Mouse (Mus musculus) layer of hippocampus, postnatal 36 days (tissue): ENCODE measurements around the gene Edem2. TPM values are rescaled to one million over a fixed set of nuclear protein-coding genes. Genes with fewer than 3 reads are reported as not detected.

Experiments used
- DNase-seq, 2 experiments: peaks; one replicate each; pipeline ENCODE4 v3.0.0; 2022
- total RNA-seq, 2 experiments: library from RNA; stranded (reverse); gene quantifications; 2 replicates each; pipeline ENCODE4 v1.2.3; 2021

Edem2 gene
- 10 to 100 TPM; 21.7 to 25.0 TPM for total RNA-seq

DNA sequence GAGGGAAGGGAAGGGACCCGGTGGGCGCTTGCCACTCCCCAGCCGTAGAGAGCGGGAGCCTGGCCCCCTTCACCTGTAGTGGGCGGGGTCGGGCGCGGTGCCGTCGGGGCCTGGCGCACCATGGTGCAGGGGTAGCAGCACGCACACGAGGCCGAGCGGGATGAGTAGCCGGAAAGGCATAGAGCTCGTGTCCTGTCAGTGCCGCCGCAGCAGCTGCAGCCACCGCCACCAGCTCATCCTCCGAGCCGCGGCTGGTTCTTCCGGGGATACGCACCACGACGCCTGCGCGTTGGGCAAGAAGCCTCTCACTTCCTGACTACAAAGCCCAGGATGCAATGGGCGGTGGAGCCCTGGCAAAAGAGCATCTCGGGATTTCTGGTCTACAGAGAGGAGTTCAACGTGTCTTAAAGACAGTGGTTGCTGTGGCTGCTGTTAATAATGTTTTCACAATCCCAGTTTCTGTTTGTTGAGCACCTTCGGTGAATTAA is at the start of gene Edem2:
Edem2 (minus strand) TSS at position 318 of the 488 bp plus-strand sequence.
- peak; percentile 91 to 92 for DNase-seq

- no peak for DNase-seq
Measured at GRCm38 (mm10) chr2:155779066-155779465, 49.8 kb upstream of the Edem2 start.

DNA sequence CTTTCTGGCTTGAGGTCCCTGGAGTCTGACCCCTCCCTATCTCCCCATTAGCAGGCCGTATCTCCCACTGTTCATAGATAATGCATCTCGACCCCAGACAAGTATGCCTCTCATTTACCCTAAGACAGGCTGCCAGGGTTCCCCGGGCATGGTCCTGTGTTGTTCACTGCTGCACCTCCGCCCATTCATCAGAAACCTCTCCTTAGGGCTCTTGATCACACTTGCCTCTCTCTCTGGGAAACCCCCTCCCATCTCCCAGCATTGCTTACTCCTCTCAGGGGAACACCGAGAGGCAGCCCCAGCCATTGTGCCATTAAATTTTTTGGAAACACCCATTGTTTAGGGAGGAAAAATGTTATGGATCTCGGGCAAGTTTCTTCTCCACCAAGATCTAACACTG is 48.7 kb upstream of the Edem2 start:
- no peak for DNase-seq

DNA sequence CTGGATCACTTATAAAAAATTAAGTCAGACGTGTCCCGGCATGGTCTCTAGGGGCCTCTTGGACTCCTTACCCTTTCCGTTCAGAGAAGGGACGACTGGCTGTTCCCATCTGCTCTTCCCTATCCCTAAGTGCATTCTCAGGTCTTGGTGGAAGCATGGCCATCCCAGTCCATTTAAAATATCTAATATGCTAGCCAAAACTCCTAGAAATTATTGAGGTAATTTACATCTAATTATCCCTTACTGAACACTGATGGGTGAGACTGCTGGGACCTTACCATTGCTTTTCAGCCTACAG is 48.4 kb upstream of the Edem2 start:
- no peak for DNase-seq

GRCm38 (mm10) chr2:155776824-155777687 is 47.8 kb upstream of the Edem2 start:
- no peak for DNase-seq

DNA sequence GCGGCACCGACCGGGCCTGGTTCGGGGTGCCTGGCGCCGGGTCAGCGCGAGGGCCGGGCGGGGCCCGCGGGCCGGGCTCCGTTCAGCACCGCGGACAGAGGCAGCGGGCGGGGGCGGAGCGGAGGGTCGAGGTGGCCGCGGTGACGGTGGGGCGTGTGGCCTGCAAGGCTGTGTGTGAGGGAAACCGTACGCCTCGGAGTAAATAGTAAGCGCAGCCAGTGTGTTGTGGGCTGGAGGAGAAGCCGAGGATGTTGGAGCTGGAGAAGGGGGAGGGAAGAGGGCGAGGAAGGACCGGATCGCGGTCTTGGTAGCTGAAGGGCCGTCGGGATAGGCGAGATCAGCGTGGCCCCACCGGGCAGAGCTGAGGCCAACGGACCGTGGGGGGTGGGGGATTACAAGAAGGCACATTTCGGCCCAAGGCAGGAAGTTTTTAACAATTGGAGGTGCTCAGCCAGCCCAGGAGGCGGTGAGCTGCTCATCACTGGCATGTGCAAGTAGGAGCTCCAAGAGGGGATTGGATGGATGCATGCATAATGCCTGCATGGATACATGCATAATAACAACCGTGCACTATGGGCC is 46.5 kb upstream of the Edem2 start:
- DNase-seq: peak; percentile 37 to 48

DNA sequence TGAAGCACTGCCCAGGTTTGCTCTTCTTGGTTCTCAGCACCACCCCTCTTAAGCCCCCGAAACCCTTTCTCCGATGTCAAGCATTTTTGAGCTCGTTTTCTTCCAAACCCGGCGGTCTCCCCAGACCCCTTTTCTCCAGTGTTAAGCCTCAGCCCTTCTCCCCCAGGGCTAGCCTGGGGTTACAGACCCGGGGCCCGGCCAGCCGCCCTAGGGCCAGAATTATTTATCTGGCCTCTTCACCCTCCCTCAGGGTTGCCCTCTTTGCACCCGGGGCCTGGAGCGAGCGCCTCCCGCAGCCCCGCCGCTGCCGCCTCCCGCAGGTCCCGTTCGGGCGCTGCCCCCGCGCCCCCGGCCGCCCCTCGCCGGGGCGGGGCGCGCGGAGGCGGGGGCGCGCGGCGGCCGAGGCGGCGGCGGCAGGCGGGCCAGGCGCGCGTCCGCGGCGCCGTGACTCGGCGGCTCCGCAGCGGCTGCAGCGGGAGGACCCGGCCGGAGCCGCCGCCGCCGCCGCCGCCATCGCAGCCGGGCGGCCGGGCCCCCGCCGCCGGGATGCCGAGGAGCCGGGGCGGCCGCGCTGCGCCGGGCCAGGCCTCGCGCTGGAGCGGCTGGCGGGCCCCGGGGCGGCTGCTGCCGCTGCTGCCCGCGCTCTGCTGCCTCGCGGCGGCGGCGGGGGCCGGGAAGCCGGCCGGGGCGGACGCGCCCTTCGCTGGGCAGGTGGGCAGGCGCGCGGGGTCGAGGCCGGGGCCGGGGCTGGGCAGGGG is 45.8 kb upstream of the Edem2 start, which contains the start of gene Mmp24:
Mmp24 (plus strand) TSS at position 416 of the 758 bp plus-strand sequence.
- no peak for DNase-seq

DNA sequence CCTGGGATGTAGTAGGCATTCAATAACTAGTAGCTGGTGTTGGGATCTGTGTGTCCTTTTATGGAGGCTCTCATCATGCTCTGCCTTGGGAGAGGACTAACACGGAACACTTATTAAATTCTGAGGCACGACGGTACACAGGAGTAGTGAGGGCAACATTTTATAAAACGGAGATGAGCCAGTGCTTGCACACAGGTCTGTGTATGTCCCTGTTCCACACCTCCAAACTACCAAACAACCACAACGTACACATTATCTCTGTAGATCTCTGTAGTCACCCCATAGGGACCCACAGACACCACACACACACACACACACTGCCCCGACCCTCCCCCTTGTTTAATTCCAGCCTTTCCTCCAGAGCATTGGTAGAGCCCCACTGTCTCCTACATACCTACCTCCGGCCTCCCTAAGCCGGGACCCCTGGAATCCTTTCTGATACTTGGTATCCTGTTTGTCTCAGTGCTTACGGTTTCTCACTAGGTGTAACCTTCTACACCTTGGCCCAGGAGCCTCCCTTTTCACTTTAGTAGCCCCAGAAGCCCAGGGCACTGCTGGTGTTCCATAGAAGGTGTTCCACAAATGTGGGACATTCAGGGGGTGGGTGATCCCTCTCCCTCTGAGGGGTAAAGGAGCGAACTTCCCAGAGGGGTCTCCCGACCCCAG is 45.1 kb upstream of the Edem2 start:
- DNase-seq: no peak

- no peak for DNase-seq
Measured at GRCm38 (mm10) chr2:155773664-155774063, 44.4 kb upstream of the Edem2 start.

GRCm38 (mm10) chr2:155764679-155765418 is 35.6 kb upstream of the Edem2 start:
- DNase-seq: peak in 1 of 2 experiments; percentile 49

- DNase-seq: no peak
Measured at GRCm38 (mm10) chr2:155756855-155757566, 27.7 kb upstream of the Edem2 start.

GRCm38 (mm10) chr2:155755746-155756145 is 26.5 kb upstream of the Edem2 start:
- DNase-seq: no peak

- DNase-seq: no peak
Measured at GRCm38 (mm10) chr2:155751014-155751786, 21.9 kb upstream of the Edem2 start, which contains the start of gene Procr. TSS of gene Procr (plus strand) at chr2:155751117.

- DNase-seq: no peak
Measured at GRCm38 (mm10) chr2:155749394-155749793, 20.1 kb upstream of the Edem2 start.

GRCm38 (mm10) chr2:155745487-155745886 is 16.2 kb upstream of the Edem2 start:
- DNase-seq: no peak

DNA sequence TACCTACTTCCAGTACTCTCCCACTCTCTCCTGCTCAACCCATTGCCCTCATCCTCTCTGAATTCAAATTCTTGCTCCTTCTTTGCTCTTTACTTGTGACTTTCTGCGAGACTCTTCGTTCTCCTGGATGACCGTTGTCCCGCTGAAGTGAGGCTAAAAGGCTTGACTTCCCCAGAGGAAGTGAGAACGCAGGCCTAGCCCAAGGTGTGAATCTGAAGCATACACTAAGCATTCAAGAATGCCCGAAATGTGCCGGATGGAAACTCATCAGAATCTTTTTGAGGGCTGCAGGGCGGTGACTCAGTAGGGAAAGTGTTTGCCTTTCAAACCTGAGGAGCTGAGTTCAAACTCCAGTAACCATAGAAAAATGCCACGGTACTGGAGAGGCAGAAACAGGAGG is 14.1 kb upstream of the Edem2 start:
- no peak for DNase-seq

- no peak for DNase-seq
Measured at GRCm38 (mm10) chr2:155742931-155743337, 13.7 kb upstream of the Edem2 start.

DNA sequence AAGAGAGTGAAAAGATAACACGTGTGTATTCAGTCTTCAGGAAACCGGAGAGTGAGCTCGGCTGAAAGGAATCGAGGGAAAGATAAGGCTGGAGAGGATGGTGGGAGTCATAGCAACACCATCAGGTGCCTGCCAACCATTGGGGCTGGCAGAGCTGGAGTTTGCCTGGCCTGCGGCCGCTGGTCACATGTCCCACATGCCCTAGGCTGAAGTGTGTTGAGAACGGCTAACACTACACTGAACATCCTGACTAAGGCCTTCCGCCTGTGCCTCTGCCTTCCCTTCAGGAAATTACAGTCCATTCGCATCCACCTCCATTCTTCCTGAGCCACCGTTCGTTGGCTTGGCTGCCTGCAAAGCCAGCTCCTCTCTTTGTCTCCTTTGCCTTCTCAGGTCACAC is 12.9 kb upstream of the Edem2 start:
- no peak for DNase-seq

DNA sequence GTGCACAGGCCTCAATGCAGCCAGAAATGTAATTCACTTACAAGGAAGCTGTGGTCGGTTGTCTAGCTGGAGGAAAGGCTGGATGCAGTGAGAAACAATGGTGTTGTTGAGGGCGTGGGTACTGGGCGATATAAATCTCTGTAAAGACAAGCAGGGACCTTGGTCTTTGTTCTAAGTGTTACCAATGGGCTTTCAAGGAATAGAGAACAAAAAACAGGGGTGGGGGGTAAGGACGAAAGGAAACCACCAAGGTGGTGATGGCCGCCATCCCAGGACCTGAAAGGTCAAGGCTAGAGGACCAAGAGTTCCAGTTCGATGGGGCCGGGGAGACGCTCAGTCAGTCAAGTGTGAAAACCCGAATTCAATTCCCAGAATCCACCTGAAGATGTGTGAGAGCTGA is 8.5 kb upstream of the Edem2 start:
- no peak for DNase-seq

DNA sequence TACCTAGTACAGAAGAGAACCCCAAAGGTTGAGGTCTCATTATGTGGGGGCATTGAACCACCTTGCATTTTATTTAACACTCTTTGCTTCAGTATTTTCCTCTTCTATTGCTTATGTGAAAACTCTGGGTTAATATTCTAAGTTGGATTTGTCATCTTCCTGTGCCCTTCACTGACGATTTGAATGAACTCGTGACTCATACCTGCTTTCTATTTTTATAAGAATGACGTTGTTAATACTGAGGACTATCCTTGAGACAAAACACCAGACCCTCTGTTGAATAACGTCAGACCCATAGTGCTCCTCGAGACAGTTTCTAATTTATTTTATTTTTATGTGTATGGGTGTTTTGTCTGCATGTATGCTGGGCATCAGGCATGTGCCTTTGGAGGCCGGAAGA is 7.7 kb upstream of the Edem2 start:
- DNase-seq: no peak
